Mouse (Mus musculus): ENCODE measurements at regions not wholly inside any gene's neighbourhood (a gene's known extent, or its start where the extent isn't known, plus 50 kb on each side); places are given as distances from the start of the nearest gene placed in this dataset.

DNA sequence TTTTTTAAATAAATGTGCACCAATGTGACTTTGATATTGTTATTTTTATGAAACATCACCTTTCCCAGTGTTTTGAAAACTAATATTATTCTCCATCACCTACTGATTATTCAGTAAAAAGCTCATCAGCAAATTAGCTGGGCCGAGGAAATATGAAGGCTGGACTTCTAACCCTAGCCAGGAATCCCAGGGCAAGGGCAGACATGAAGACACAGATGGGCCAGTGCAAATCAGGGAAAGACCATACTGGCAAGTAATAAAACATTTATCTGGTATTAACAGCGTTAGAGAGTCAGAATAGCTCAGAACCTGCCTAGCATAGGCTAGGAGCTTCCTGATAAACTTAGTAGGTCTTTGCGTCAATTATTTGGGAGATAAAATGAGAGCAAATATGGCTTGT is 590.3 kb upstream of the Cenpq start:
- WGBS: 90% methylated on average over 3 of the region's 3 CpGs
- Histone ChIP-seq H3K4me3 (ENCODE audit: low read depth, low read length) (no peak overlapping the region), H3K27me3 (replicated peaks; ENCODE audit: control insufficient read depth, insufficient read depth, low read length) (no peaks in the 10 kb centered on the region), H3K4me1 (ENCODE audit: control insufficient read depth, insufficient read depth, low read length) (no peaks in the 10 kb centered on the region), H3K9ac (ENCODE audit: low read length) (no peak overlapping the region), H3K4me2 (ENCODE audit: low read length) (no peak overlapping the region), H3K36me3 (ENCODE audit: control insufficient read depth, insufficient read depth, low read length) (no peaks in the 10 kb centered on the region), H3K9me3 (replicated peaks; ENCODE audit: control insufficient read depth, low read length) (no peaks in the 10 kb centered on the region), H3K27ac (ENCODE audit: low read depth, low read length) (no peak overlapping the region)
- no peak for DNase-seq (ENCODE audit: low spot score)
- no peak for ATAC-seq

DNA sequence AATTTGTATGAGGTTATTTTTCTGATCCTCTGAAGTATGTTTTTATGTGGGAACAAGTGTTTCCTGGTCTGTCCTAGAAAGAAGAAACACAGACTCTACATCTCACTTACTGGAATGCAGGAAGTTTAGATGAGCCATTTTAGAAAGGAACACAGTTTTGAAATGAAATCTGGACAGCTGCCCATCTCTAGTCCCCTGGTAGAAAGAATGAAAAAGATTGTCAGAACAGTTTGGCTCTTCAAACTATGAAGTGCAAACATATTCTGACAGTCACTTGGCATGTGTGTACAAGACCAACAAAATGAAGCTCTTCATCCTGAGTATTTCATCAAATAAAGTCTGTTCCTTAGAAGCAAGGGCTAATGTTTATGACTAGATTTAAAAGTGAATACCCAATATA is 577.2 kb upstream of the Cenpq start:
- DNase-seq (ENCODE audit: low spot score) (no peak), ATAC-seq (no peak)
- Histone ChIP-seq H3K9me3 (replicated peaks; ENCODE audit: control insufficient read depth, low read length) (no peaks in the 10 kb centered on the region), H3K9ac (ENCODE audit: low read length) (no peak overlapping the region), H3K4me2 (ENCODE audit: low read length) (no peak overlapping the region), H3K4me1 (ENCODE audit: control insufficient read depth, insufficient read depth, low read length) (no peaks in the 10 kb centered on the region), H3K4me3 (ENCODE audit: low read depth, low read length) (no peak overlapping the region), H3K27ac (ENCODE audit: low read depth, low read length) (no peak overlapping the region), H3K27me3 (replicated peaks; ENCODE audit: control insufficient read depth, insufficient read depth, low read length) (no peaks in the 10 kb centered on the region), H3K36me3 (ENCODE audit: control insufficient read depth, insufficient read depth, low read length) (no peaks in the 10 kb centered on the region)

DNA sequence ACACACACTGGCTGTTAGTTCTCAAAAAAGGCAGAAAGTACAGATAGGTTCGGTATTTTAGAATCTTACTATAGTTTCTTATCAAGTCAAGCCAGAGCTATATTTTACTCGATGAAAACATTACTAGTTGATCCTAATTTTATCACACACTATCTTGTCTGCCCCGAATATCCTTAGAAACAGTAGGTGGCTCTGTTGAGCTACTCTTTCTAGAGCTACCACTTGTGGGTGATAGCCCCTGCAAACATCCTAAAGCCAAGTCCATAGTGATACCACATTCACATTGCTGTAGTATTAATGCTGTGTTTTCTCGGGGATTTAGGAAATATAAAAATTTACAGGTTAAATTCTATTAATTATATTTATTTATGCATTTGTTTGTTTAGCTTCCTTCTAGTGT is 570.2 kb upstream of the Cenpq start:
- Histone ChIP-seq H3K4me2 (ENCODE audit: low read length) (no peak overlapping the region), H3K9ac (ENCODE audit: low read length) (no peak overlapping the region)

More for the DNA sequence above, 570.2 kb upstream of the Cenpq start:
- Histone ChIP-seq H3K27ac (ENCODE audit: low read depth, low read length) (no peak overlapping the region), H3K9me3 (replicated peaks; ENCODE audit: control insufficient read depth, low read length) (no peaks in the 10 kb centered on the region), H3K36me3 (ENCODE audit: control insufficient read depth, insufficient read depth, low read length) (no peaks in the 10 kb centered on the region), H3K27me3 (replicated peaks; ENCODE audit: control insufficient read depth, insufficient read depth, low read length) (no peaks in the 10 kb centered on the region), H3K4me3 (ENCODE audit: low read depth, low read length) (no peak overlapping the region), H3K4me1 (ENCODE audit: control insufficient read depth, insufficient read depth, low read length) (no peaks in the 10 kb centered on the region)
- DNase-seq (ENCODE audit: low spot score) (peak; percentile 30), ATAC-seq (no peak)
- WGBS: 54% methylated on average over 4 of the region's 4 CpGs

All from forebrain, embryonic 14.5 days (tissue).